Mouse (Mus musculus): ENCODE data around the gene Prkab1.

DNA sequence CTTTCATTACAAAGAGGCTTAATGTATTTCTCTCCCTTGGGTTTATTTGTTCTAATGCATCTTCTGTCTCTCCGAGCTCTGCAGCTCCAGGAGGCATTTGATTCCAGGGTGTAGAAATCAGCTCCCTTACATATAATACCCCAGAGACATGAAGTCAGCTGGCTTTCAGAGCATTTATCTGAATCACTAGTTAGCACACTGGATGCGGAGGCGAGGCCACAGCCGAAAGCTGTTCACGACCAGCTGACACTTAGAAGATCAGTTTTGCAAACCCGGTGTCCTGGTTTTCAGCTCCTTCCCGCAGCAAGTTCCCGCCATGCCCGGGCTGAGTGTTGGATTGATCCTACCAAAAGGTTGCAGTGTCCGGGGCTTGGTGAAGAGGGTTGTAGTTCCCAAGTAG, 20.0 kb downstream of the Prkab1 start:
- TF ChIP-seq CTCF (IDR thresholded peaks at IDR 0.05; ENCODE audit: low read depth, low read length) (no peak), TAL1 (conservative IDR thresholded peaks at IDR 0.05; ENCODE audit: low read depth, low read length) (no peak), GATA1 (IDR thresholded peaks at IDR 0.05; ENCODE audit: borderline replicate concordance, low read length) (no peak)
